Comparison of ENCODE assay signal across 9 mouse cellular contexts in genomic region chr14:116206977-116207376, GRCm38 (mm10).
DNase-seq lines count a peak whose midpoint lies in the region; ATAC-seq lines count a peak whose summit lies in the region.
"Had no signal": no experiment of that assay in that cellular context is flagged by ENCODE, and none has a peak within 500 bp of the region (broad histone marks: within the 10 kb centered on the region; RNA-seq: fewer than 3 reads in every experiment).

No protein-coding gene starts in this region.

- ATAC-seq in megakaryocyte progenitor cell, adult 5-6 weeks (replicated peaks; ENCODE audit: poor library complexity): peak; percentile 96
- ATAC-seq in erythroid progenitor cell, adult 5-6 weeks (replicated peaks; ENCODE audit: low FRiP score, poor library complexity, severe bottlenecking): no peak

- DNase-seq in left cerebral cortex, adult 18-20 months (ENCODE audit: low spot score in 2 of 2): peak; percentile 10 to 22
- no peak for DNase-seq in left cerebral cortex, adult 11 months (ENCODE audit: low spot score)
- DNase-seq in Muller cell, postnatal 12 days (ENCODE audit: inconsistent ontology term): peak; percentile 60
- DNase-seq in adrenal gland, postnatal 25 days: peak; percentile 39
- peak; percentile 33 for DNase-seq in kidney, adult 18-20 months
- DNase-seq in MN1 (ENCODE audit: low spot score): no peak
- DNase-seq: liver, embryonic 13.5 days had no signal

Comparison
In these comparisons a context has a peak if more than half of its experiments do, and no peak if none do; other contexts are left out.
1. DNase-seq: peak in left cerebral cortex, adult 18-20 months (2 of 2), Muller cell, postnatal 12 days (single experiment), adrenal gland, postnatal 25 days (single experiment) and kidney, adult 18-20 months (single experiment); none in left cerebral cortex, adult 11 months (single experiment) and MN1 (single experiment).